Mouse (Mus musculus): ENCODE measurements around the gene Olfr1369-ps1.

GRCm38 (mm10) chr13:21074847-21075246 lies 36.4 kb upstream of the Olfr1369-ps1 start, which contains the start of gene Olfr1370:
- TF ChIP-seq POLR2A (IDR thresholded peaks at IDR 0.05; ENCODE audit: insufficient read depth, low read length) (no peak), CTCF (IDR thresholded peaks at IDR 0.05; ENCODE audit: low read depth, low read length) (no peak), EP300 (IDR thresholded peaks at IDR 0.05; ENCODE audit: insufficient read depth, low read depth, low read length) (no peak)
